Comparison of ENCODE assay signal across 10 mouse cellular contexts in the genomic region with DNA sequence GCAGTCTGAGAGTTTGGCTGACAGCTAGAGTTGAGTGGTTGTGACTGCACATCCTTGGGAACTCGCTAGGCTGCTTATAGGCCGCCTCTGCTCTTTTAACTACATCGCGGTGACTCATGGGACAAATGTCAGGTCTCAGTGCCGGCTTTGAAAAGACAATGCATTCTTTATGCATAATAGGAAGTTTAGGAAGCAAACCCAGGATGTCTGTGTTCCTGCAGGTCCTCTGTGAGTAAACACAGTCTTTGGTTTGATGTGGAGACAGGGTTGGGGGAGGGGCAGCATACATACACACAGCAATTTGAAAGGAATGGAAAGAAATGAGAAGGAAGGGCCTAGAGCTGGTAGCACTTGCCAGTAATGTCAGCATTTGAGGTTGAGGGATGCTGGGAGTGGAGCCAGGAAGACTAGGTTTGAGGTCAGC. TPM values are rescaled to one million over a fixed set of nuclear protein-coding genes. Genes with fewer than 3 reads are reported as not detected.
A peak's percentile ranks its signal among the peaks of the same experiment; 100 is the strongest.
DNase-seq lines count a peak whose midpoint lies in the region; ATAC-seq and TF ChIP-seq lines count a peak whose summit lies in the region.
"Had no signal": no experiment of that assay in that cellular context is flagged by ENCODE, and none has a peak within 500 bp of the region (broad histone marks: within the 10 kb centered on the region; RNA-seq: fewer than 3 reads in every experiment).

No protein-coding gene starts in this region.

- no peaks in the 10 kb centered on the region for H3K27me3 ChIP-seq in hindbrain, postnatal 0 days (ENCODE audit: insufficient read depth, low read length)
- H3K27me3 ChIP-seq: hindbrain, embryonic 15.5 days had no signal

- no peak for TF ChIP-seq CTCF in hindbrain, postnatal 0 days (IDR thresholded peaks at IDR 0.05; ENCODE audit: low read depth)

- H3K4me2 ChIP-seq in hindbrain, postnatal 0 days (ENCODE audit: low read depth, low read length), result no peak overlapping the region
- H3K4me2 ChIP-seq: hindbrain, embryonic 15.5 days had no signal

- H3K4me1 ChIP-seq in hindbrain, postnatal 0 days (ENCODE audit: insufficient read depth, low read length), result no peaks in the 10 kb centered on the region

- H3K27ac ChIP-seq in hindbrain, postnatal 0 days, result no peak overlapping the region
- H3K27ac ChIP-seq: hindbrain, embryonic 15.5 days had no signal

- 42% methylated on average over 5 of the region's 5 CpGs for WGBS in hindbrain, postnatal 0 days

- no peak for ATAC-seq in hindbrain, postnatal 0 days

- H3K36me3 ChIP-seq in hindbrain, postnatal 0 days (ENCODE audit: insufficient read depth, low read length), result no peaks in the 10 kb centered on the region
- H3K36me3 ChIP-seq: hindbrain, embryonic 15.5 days had no signal

- H3K9me3 ChIP-seq in hindbrain, postnatal 0 days (ENCODE audit: low read length), result no peaks in the 10 kb centered on the region
- H3K9me3 ChIP-seq: hindbrain, embryonic 15.5 days had no signal

- H3K4me3 ChIP-seq in hindbrain, postnatal 0 days (ENCODE audit: low read length), result no peak overlapping the region
- H3K4me3 ChIP-seq: erythroblast, embryonic 14.5 days; hindbrain, embryonic 15.5 days had no signal

- no peak overlapping the region for H3K9ac ChIP-seq in hindbrain, postnatal 0 days (replicated peaks; ENCODE audit: low read length)
- H3K9ac ChIP-seq: hindbrain, embryonic 15.5 days had no signal

- peak; percentile 37 for DNase-seq in embryo, embryonic 11 days
- no peak for DNase-seq in embryo, embryonic 10.5 days (ENCODE audit: low spot score)
- peak; percentile 47 for DNase-seq in kidney, postnatal 10 days
- no peak for DNase-seq in kidney, adult 18-20 months
- peak; percentile 56 for DNase-seq in adipocyte (ENCODE audit: low spot score)
- DNase-seq in hindbrain, postnatal 0 days (ENCODE audit: low spot score), result peak; percentile 29
- DNase-seq in layer of hippocampus, adult 18-20 months (ENCODE audit: low spot score in 2 of 2), result no peak
- DNase-seq in natural killer cell, adult 2 months (ENCODE audit: low spot score in 2 of 2), result no peak

RNA-seq across cellular contexts. Expression of gene Fam43a, which starts 56.3 kb away (rescaled TPM):
- total RNA-seq in hindbrain, postnatal 0 days (2014; rRNA removed), result 28.8 and 33.1 TPM in 2 replicates
- polyA plus RNA-seq in hindbrain, postnatal 0 days (2015; fragmentation: Nextera tagmentation; extraction: Ambion mirVana), result 14.4 and 14.8 TPM in 2 replicates
- total RNA-seq in layer of hippocampus, adult 18-20 months (2021), result 10 to 100 TPM; 11.0 to 13.2 TPM

Comparison
In these comparisons a context has a peak if more than half of its experiments do, and no peak if none do; other contexts are left out.
1. DNase-seq: peak in embryo, embryonic 11 days (single experiment), kidney, postnatal 10 days (single experiment), adipocyte (single experiment) and hindbrain, postnatal 0 days (single experiment); none in embryo, embryonic 10.5 days (single experiment), kidney, adult 18-20 months (single experiment), layer of hippocampus, adult 18-20 months (0 of 2) and natural killer cell, adult 2 months (0 of 2).